In genomic region chr12:80258520-80259215, GRCm38 (mm10) we compare ENCODE assay signal across 9 mouse cellular contexts. TPM values are rescaled to one million over a fixed set of nuclear protein-coding genes. Genes with fewer than 3 reads are reported as not detected.
DNase-seq lines count a peak whose midpoint lies in the region; ATAC-seq and TF ChIP-seq lines count a peak whose summit lies in the region.
"Had no signal": no experiment of that assay in that cellular context is flagged by ENCODE, and none has a peak within 500 bp of the region (broad histone marks: within the 10 kb centered on the region; RNA-seq: fewer than 3 reads in every experiment).

No protein-coding gene starts in this region.

- 4% methylated on average over 22 of the region's 22 CpGs for WGBS in liver, embryonic 11.5 days
- WGBS in stomach, embryonic 15.5 days: 2% methylated on average over 22 of the region's 22 CpGs

- peak overlapping the region; percentile 82 for H3ac ChIP-seq in C2C12 (ENCODE audit: control insufficient read depth, insufficient read length, low read depth)

- no peaks in the 10 kb centered on the region for H3K9me3 ChIP-seq in liver, embryonic 11.5 days (ENCODE audit: control insufficient read depth, low read length)
- H3K9me3 ChIP-seq in stomach, embryonic 15.5 days: no peaks in the 10 kb centered on the region

- peak overlapping the region; percentile 71 for H3K4me2 ChIP-seq in liver, embryonic 11.5 days
- peak overlapping the region; percentile 85 for H3K4me2 ChIP-seq in stomach, embryonic 15.5 days

- peaks cover 61% of the 10 kb centered on the region for H3K79me3 ChIP-seq in C2C12 (ENCODE audit: low read depth)

- peaks cover 18% of the 10 kb centered on the region for H3K4me1 ChIP-seq in embryonic fibroblast, embryonic 13.5 days (ENCODE audit: control insufficient read depth, insufficient read depth, low read length)
- H3K4me1 ChIP-seq in liver, embryonic 11.5 days (replicated peaks; ENCODE audit: control insufficient read depth, insufficient read depth, low read length): peaks cover 7% of the 10 kb centered on the region
- H3K4me1 ChIP-seq in stomach, embryonic 15.5 days: peaks cover 47% of the 10 kb centered on the region

- peaks cover 38% of the 10 kb centered on the region for H3K36me3 ChIP-seq in C2C12 (ENCODE audit: control insufficient read depth, insufficient read depth)
- H3K36me3 ChIP-seq in liver, embryonic 11.5 days (ENCODE audit: control insufficient read depth, insufficient read depth, low read length): no peaks in the 10 kb centered on the region; the same call in 1 of the 2 replicates
- H3K36me3 ChIP-seq in stomach, embryonic 15.5 days: no peaks in the 10 kb centered on the region

- TF ChIP-seq POLR2A in embryonic fibroblast, embryonic 13.5 days (IDR thresholded peaks at IDR 0.05; ENCODE audit: low read depth, low read length): peak; percentile 40; the same call in 1 of the 2 replicates

- H3K79me2 ChIP-seq in C2C12 (ENCODE audit: control insufficient read depth, insufficient read depth): peaks cover 64% of the 10 kb centered on the region

- peak overlapping the region; percentile 96 for H3K27ac ChIP-seq in embryonic fibroblast, embryonic 13.5 days (ENCODE audit: insufficient read depth, low read length)
- peak overlapping the region; percentile 89 for H3K27ac ChIP-seq in liver, embryonic 11.5 days (ENCODE audit: low read depth, low read length)
- peak overlapping the region; percentile 98 for H3K27ac ChIP-seq in stomach, embryonic 15.5 days

- ATAC-seq in frontal cortex, adult (ENCODE audit: low TSS enrichment): peak; percentile 2; the same call in 1 of the 2 replicates
- ATAC-seq in liver, embryonic 11.5 days (replicated peaks; ENCODE audit: low FRiP score): no peak
- ATAC-seq in stomach, embryonic 15.5 days (ENCODE audit: insufficient read depth, low FRiP score, low read depth): no peak

- H3K27me3 ChIP-seq in C2C12 (ENCODE audit: control insufficient read depth, insufficient read depth, insufficient read length): no peaks in the 10 kb centered on the region
- peaks cover 31% of the 10 kb centered on the region for H3K27me3 ChIP-seq in liver, embryonic 11.5 days (replicated peaks; ENCODE audit: control insufficient read depth, insufficient read depth, low read length)
- H3K27me3 ChIP-seq in stomach, embryonic 15.5 days (replicated peaks): no peaks in the 10 kb centered on the region
- H3K27me3 ChIP-seq: Patski had no signal

- H3K9ac ChIP-seq in liver, embryonic 11.5 days (ENCODE audit: low read depth, low read length): peak overlapping the region; percentile 75
- peak overlapping the region; percentile 84 for H3K9ac ChIP-seq in stomach, embryonic 15.5 days

- DNase-seq in frontal cortex, adult 2 months (ENCODE audit: extremely low spot score in 1 of 2, low spot score in 1 of 2): no peak
- DNase-seq in liver, embryonic 11.5 days (ENCODE audit: low spot score): no peak
- no peak for DNase-seq in layer of hippocampus, adult 9-11 months
- DNase-seq in cerebellum, postnatal 36 days: no peak

- no peak for TF ChIP-seq CTCF in C2C12 (IDR thresholded peaks at IDR 0.05; ENCODE audit: control insufficient read depth, insufficient read depth, insufficient read length)
- TF ChIP-seq CTCF in embryonic fibroblast, embryonic 13.5 days (IDR thresholded peaks at IDR 0.05; ENCODE audit: borderline replicate concordance, insufficient read depth, low read length): no peak

- peak overlapping the region; percentile 89 for H3K4me3 ChIP-seq in C2C12 (ENCODE audit: insufficient read depth, poor library complexity, severe bottlenecking)
- H3K4me3 ChIP-seq in embryonic fibroblast, embryonic 13.5 days (ENCODE audit: insufficient read depth, low read length): peak overlapping the region; percentile 82
- peak overlapping the region; percentile 75 for H3K4me3 ChIP-seq in liver, embryonic 11.5 days (ENCODE audit: low read depth, low read length)
- peak overlapping the region; percentile 88 for H3K4me3 ChIP-seq in stomach, embryonic 15.5 days (replicated peaks)

TF ChIP-seq in C2C12, 6 proteins besides CTCF, POLR2A, EP300 and RAD21:
- TF ChIP-seq MAX (IDR thresholded peaks at IDR 0.05) (no peak), MYOD1 (IDR thresholded peaks at IDR 0.05; ENCODE audit: control insufficient read depth, insufficient read length, low read depth) (no peak), CEBPB (IDR thresholded peaks at IDR 0.05; ENCODE audit: low read depth) (no peak), FOSL1 (IDR thresholded peaks at IDR 0.05; ENCODE audit: insufficient read depth, low read length, poor library complexity, severe bottlenecking) (no peak), MYOG (IDR thresholded peaks at IDR 0.05; ENCODE audit: control insufficient read depth, extremely low read depth, insufficient read length) (no peak), USF1 (IDR thresholded peaks at IDR 0.05; ENCODE audit: low read depth) (no peak)

RNA-seq across cellular contexts. Expression of gene Actn1, which starts 1.5 kb away (rescaled TPM):
- polyA plus RNA-seq in frontal cortex, adult 2 months (2012; rRNA removed): 82.7 and 95.8 TPM in 2 replicates
- polyA plus RNA-seq in C2C12 (2012; fragmentation: generic; extraction: Trizol): 301 TPM
- polyA plus RNA-seq in embryonic fibroblast, embryonic 13.5 days (2011; ENCODE audit: insufficient read length, low read depth, missing spikeins): 488 and 794 TPM in 2 replicates
- polyA plus RNA-seq in liver, embryonic 11.5 days (2014; fragmentation: Nextera tagmentation; extraction: Ambion mirVana): 27.9 and 28.3 TPM in 2 replicates
- polyA plus RNA-seq in stomach, embryonic 15.5 days (2015; fragmentation: Nextera tagmentation; extraction: Ambion mirVana): 61.2 and 65.0 TPM in 2 replicates
